In the genomic region with DNA sequence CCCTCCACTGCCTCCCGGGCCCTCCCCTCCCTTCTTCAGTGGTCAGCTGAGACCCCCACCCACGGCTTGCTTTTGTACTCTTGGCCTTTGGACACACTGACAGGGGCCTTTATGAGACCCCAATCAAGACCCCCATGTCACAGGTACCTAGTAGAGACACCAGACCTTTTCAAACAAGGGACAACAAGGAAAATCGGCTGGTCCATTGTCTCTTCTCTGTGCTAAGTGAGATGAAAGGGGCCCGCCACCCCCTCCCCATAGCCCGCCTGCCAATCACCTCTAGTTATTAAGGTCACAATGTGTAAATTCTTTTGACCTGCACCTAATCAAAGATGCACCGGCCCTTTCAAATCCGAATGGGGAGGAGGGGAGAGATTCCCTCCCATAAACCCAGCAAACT, we compare ENCODE assay signal across 13 mouse cellular contexts.
"Had no signal": no experiment of that assay in that cellular context is flagged by ENCODE, and none has a peak within 500 bp of the region (broad histone marks: within the 10 kb centered on the region; RNA-seq: fewer than 3 reads in every experiment).

No protein-coding gene starts in this region.

- ATAC-seq: liver, postnatal 0 days had no signal

- H3K27me3 ChIP-seq: limb, embryonic 15.5 days; liver, embryonic 13.5 days; lung, embryonic 15.5 days; megakaryocyte, embryonic 14.5 days had no signal

- H3K4me2 ChIP-seq: limb, embryonic 15.5 days; liver, embryonic 13.5 days; lung, embryonic 15.5 days; midbrain, embryonic 12.5 days had no signal

- DNase-seq: kidney, adult 18-20 months; kidney, postnatal 25 days; liver, embryonic 13.5 days; liver, postnatal 0 days; lung, postnatal 14 days; thymus, postnatal 4 days had no signal

- H3K36me3 ChIP-seq: liver, embryonic 13.5 days; lung, embryonic 15.5 days; midbrain, embryonic 12.5 days had no signal

- H3K4me3 ChIP-seq: left cerebral cortex, adult 2 months; limb, embryonic 15.5 days; liver, embryonic 13.5 days; lung, embryonic 15.5 days; megakaryocyte, embryonic 14.5 days; midbrain, embryonic 12.5 days had no signal

- H3K9me3 ChIP-seq: limb, embryonic 15.5 days; liver, embryonic 13.5 days; lung, embryonic 15.5 days; megakaryocyte, embryonic 14.5 days; midbrain, embryonic 12.5 days had no signal

- H3K9ac ChIP-seq: limb, embryonic 15.5 days; liver, embryonic 13.5 days; liver, postnatal 0 days; lung, embryonic 15.5 days; midbrain, embryonic 12.5 days had no signal

- H3K27ac ChIP-seq: left cerebral cortex, adult 2 months; limb, embryonic 15.5 days; liver, embryonic 13.5 days; lung, embryonic 15.5 days; macrophage; stomach, postnatal 0 days had no signal
